Mouse (Mus musculus) bone marrow macrophage, adult 2 months (primary cell): ENCODE results near the gene Taf3.

ENCODE experiments used
- CTCF ChIP-seq: IDR thresholded peaks from 2 replicates; pipeline ENCODE4 v1.5.1; 2012; ENCODE audit warnings: low read depth, mild to moderate bottlenecking, low read length, moderate library complexity
- POLR2A ChIP-seq: IDR thresholded peaks from 2 replicates; pipeline ENCODE4 v1.6.1; 2012; ENCODE audit warnings: mild to moderate bottlenecking, low read depth, low read length, borderline replicate concordance

- no peak for TF ChIP-seq CTCF
- no peak for TF ChIP-seq POLR2A
Observed at GRCm38 (mm10) chr2:9926905-9927283, 121.5 kb downstream of the Taf3 start.
